In genomic region chr10:45578298-45578821, GRCm38 (mm10) we compare ENCODE assay signal across 8 mouse cellular contexts. TPM values are rescaled to one million over a fixed set of nuclear protein-coding genes. Genes with fewer than 3 reads are reported as not detected.
DNase-seq lines count a peak whose midpoint lies in the region; ATAC-seq and TF ChIP-seq lines count a peak whose summit lies in the region.

No protein-coding gene starts in this region.

- no peaks in the 10 kb centered on the region for H3K27me3 ChIP-seq in limb, embryonic 14.5 days (ENCODE audit: control insufficient read depth, insufficient read depth, low read length)
- H3K27me3 ChIP-seq in midbrain, embryonic 16.5 days (ENCODE audit: control insufficient read depth, insufficient read depth, low read depth, low read length) = no peaks in the 10 kb centered on the region

- H3K27ac ChIP-seq in limb, embryonic 14.5 days (replicated peaks; ENCODE audit: low read depth, low read length) = peak overlapping the region; percentile 95
- peak overlapping the region; percentile 96 for H3K27ac ChIP-seq in midbrain, embryonic 16.5 days (ENCODE audit: low read length)

- H3K9ac ChIP-seq in limb, embryonic 14.5 days (ENCODE audit: low read depth, low read length, severe bottlenecking) = peak overlapping the region; percentile 89
- peak overlapping the region; percentile 79 for H3K9ac ChIP-seq in midbrain, embryonic 16.5 days (ENCODE audit: low read depth, low read length)

- ATAC-seq in limb, embryonic 14.5 days (ENCODE audit: low FRiP score, low read depth) = peak; percentile 62
- peak; percentile 91 for ATAC-seq in midbrain, embryonic 16.5 days

- no peaks in the 10 kb centered on the region for H3K9me3 ChIP-seq in limb, embryonic 14.5 days (ENCODE audit: control insufficient read depth, low read length)
- H3K9me3 ChIP-seq in midbrain, embryonic 16.5 days (replicated peaks; ENCODE audit: control insufficient read depth, low read length, poor library complexity, severe bottlenecking) = no peaks in the 10 kb centered on the region

- H3K4me2 ChIP-seq in limb, embryonic 14.5 days (replicated peaks; ENCODE audit: low read depth, low read length, severe bottlenecking) = peak overlapping the region; percentile 61
- H3K4me2 ChIP-seq in midbrain, embryonic 16.5 days (ENCODE audit: low read length) = peak overlapping the region; percentile 64

- peak; percentile 74 for DNase-seq in right cerebral cortex, adult 18-20 months
- DNase-seq in right cerebral cortex, postnatal 4 days = no peak
- DNase-seq in cerebellum, adult 8-10 months = peak; percentile 51
- DNase-seq in frontal cortex, postnatal 14 days (ENCODE audit: low spot score in 2 of 2) = peak; percentile 35 to 41
- DNase-seq in kidney, adult 18-20 months = peak; percentile 48
- peak; percentile 20 for DNase-seq in limb, embryonic 14.5 days (ENCODE audit: low spot score)
- peak; percentile 58 for DNase-seq in thymus, postnatal 0 days (ENCODE audit: low spot score)

- WGBS in limb, embryonic 14.5 days = under 1% methylated on average over 22 of the region's 23 CpGs
- under 1% methylated on average over 23 of the region's 23 CpGs for WGBS in midbrain, embryonic 16.5 days

- peak overlapping the region; percentile 90 for H3K4me3 ChIP-seq in limb, embryonic 14.5 days (replicated peaks; ENCODE audit: low read length)
- H3K4me3 ChIP-seq in midbrain, embryonic 16.5 days (ENCODE audit: low read depth, low read length) = peak overlapping the region; percentile 81

- no peaks in the 10 kb centered on the region for H3K36me3 ChIP-seq in limb, embryonic 14.5 days (ENCODE audit: control insufficient read depth, insufficient read depth, low read length)
- no peaks in the 10 kb centered on the region for H3K36me3 ChIP-seq in midbrain, embryonic 16.5 days (ENCODE audit: control insufficient read depth, insufficient read depth, low read length)

- no peak for TF ChIP-seq POLR2A in limb, embryonic 14.5 days (IDR thresholded peaks at IDR 0.05; ENCODE audit: borderline replicate concordance, extremely low read depth, insufficient read depth, insufficient read length)

- H3K4me1 ChIP-seq in limb, embryonic 14.5 days (ENCODE audit: control insufficient read depth, insufficient read depth, low read length) = no peaks in the 10 kb centered on the region
- H3K4me1 ChIP-seq in midbrain, embryonic 16.5 days (ENCODE audit: control insufficient read depth, insufficient read depth, low read length) = peaks cover 3% of the 10 kb centered on the region; the same call in 1 of the 2 replicates

RNA-seq across cellular contexts. Expression of gene Hace1, which starts 0.7 kb away (rescaled TPM):
- polyA plus RNA-seq in limb, embryonic 14.5 days (2012; rRNA removed) = 20.7 and 26.5 TPM in 2 replicates
- 20.4 and 23.9 TPM in 2 replicates for polyA plus RNA-seq in limb, embryonic 14.5 days (2014; fragmentation: Nextera tagmentation; extraction: Ambion mirVana)
- 16.7 TPM in 2 replicates for polyA plus RNA-seq in midbrain, embryonic 16.5 days (2015; fragmentation: Nextera tagmentation; extraction: Ambion mirVana)
- polyA plus RNA-seq in thymus, postnatal 0 days (2015; fragmentation: Nextera tagmentation; extraction: Ambion mirVana) = 12.4 and 13.5 TPM in 2 replicates
